Mouse (Mus musculus): ENCODE data around the gene Tmem95. TPM values are rescaled to one million over a fixed set of nuclear protein-coding genes. Genes with fewer than 3 reads are reported as not detected.

The Tmem95 gene
- polyA plus RNA-seq, 1 experiment from 2014 or later: not detected

- peaks cover 33% of the 10 kb centered on the region for H3K36me3 ChIP-seq (ENCODE audit: poor library complexity, severe bottlenecking)
- no peak for ATAC-seq
- H3K4me3 ChIP-seq: peak overlapping the region; percentile 94
- WGBS: 0% methylated on average over 9 of the region's 9 CpGs
- peaks cover 49% of the 10 kb centered on the region for H3K4me1 ChIP-seq
- H3K9me3 ChIP-seq (replicated peaks): no peaks in the 10 kb centered on the region
- peak overlapping the region; percentile 96 for H3K9ac ChIP-seq
- H3K4me2 ChIP-seq: peak overlapping the region; percentile 94
- peak overlapping the region; percentile 96 for H3K27ac ChIP-seq
- peaks cover 4% of the 10 kb centered on the region; the same call in 1 of the 2 replicates for H3K27me3 ChIP-seq
These were observed 42.4 kb downstream of the Tmem95 start for GRCm38 (mm10) chr11:69835326-69835965.

GRCm38 (mm10) chr11:69834001-69834549, 43.7 kb downstream of the Tmem95 start:
- Histone ChIP-seq H3K4me3 (peak overlapping the region; percentile 94), H3K4me2 (peak overlapping the region; percentile 94), H3K27ac (peak overlapping the region; percentile 96), H3K9ac (peak overlapping the region; percentile 96), H3K9me3 (replicated peaks) (no peaks in the 10 kb centered on the region), H3K27me3 (peaks cover 4% of the 10 kb centered on the region; the same call in 1 of the 2 replicates), H3K36me3 (ENCODE audit: poor library complexity, severe bottlenecking) (peaks cover 41% of the 10 kb centered on the region), H3K4me1 (peaks cover 46% of the 10 kb centered on the region)
- WGBS: 5% methylated on average over 36 of the region's 48 CpGs
- no peak for ATAC-seq

- Histone ChIP-seq H3K27me3 (peaks cover 4% of the 10 kb centered on the region; the same call in 1 of the 2 replicates), H3K9ac (peak overlapping the region; percentile 96), H3K4me3 (peak overlapping the region; percentile 94), H3K36me3 (ENCODE audit: poor library complexity, severe bottlenecking) (peaks cover 46% of the 10 kb centered on the region), H3K4me1 (peaks cover 47% of the 10 kb centered on the region), H3K4me2 (peak overlapping the region; percentile 94), H3K9me3 (replicated peaks) (no peaks in the 10 kb centered on the region), H3K27ac (0 out of 2 replicates have a peak overlapping the region, but pooled peaks have one; percentile 96)
- WGBS: 44% methylated on average over 8 of the region's 8 CpGs
- no peak for ATAC-seq
These were observed 44.3 kb downstream of the Tmem95 start for GRCm38 (mm10) chr11:69833554-69833953.

- Histone ChIP-seq H3K27me3 (peaks cover 4% of the 10 kb centered on the region; the same call in 1 of the 2 replicates), H3K9ac (peak overlapping the region; percentile 2; the same call in 1 of the 2 replicates), H3K4me2 (no peak overlapping the region), H3K4me1 (peaks cover 18% of the 10 kb centered on the region), H3K4me3 (no peak overlapping the region), H3K27ac (no peak overlapping the region), H3K9me3 (replicated peaks) (no peaks in the 10 kb centered on the region), H3K36me3 (ENCODE audit: poor library complexity, severe bottlenecking) (peaks cover 90% of the 10 kb centered on the region)
- ATAC-seq: no peak
- WGBS: 71% methylated on average over 5 of the region's 5 CpGs
These were observed 49.0 kb downstream of the Tmem95 start for GRCm38 (mm10) chr11:69828832-69829231.

Small RNAs within 50 kb of the gene (microRNA-seq; reads per million reads assigned to microRNA genes)
- gene Mir6924: not detected

Other genes starting within 250 kb of the Tmem95 start
- gene Fxr2, start 245.0 kb downstream of the Tmem95 start, polyA plus RNA-seq (2015; fragmentation: Nextera tagmentation; extraction: Ambion mirVana): 38.7 and 42.2 TPM in 2 replicates
- not detected in 2 replicates for gene Sox15, start 222.7 kb downstream of the Tmem95 start, polyA plus RNA-seq (2015; fragmentation: Nextera tagmentation; extraction: Ambion mirVana)
- gene Mpdu1, start 215.4 kb downstream of the Tmem95 start, polyA plus RNA-seq (2015; fragmentation: Nextera tagmentation; extraction: Ambion mirVana): 89.4 and 95.2 TPM in 2 replicates
- 4.4 and 5.2 TPM in 2 replicates for gene Cd68, start 211.9 kb downstream of the Tmem95 start, polyA plus RNA-seq (2015; fragmentation: Nextera tagmentation; extraction: Ambion mirVana)
- gene Eif4a1, start 205.6 kb downstream of the Tmem95 start, polyA plus RNA-seq (2015; fragmentation: Nextera tagmentation; extraction: Ambion mirVana): 654 and 701 TPM in 2 replicates
- 93.7 and 99.6 TPM in 2 replicates for gene Senp3, start 195.9 kb downstream of the Tmem95 start, polyA plus RNA-seq (2015; fragmentation: Nextera tagmentation; extraction: Ambion mirVana)
- 0.15 and 0.43 TPM in 2 replicates for gene Tnfsf13, start 192.2 kb downstream of the Tmem95 start, polyA plus RNA-seq (2015; fragmentation: Nextera tagmentation; extraction: Ambion mirVana)
- 1.00 and 1.1 TPM in 2 replicates for gene Tnfsf12, start 182.2 kb downstream of the Tmem95 start, polyA plus RNA-seq (2015; fragmentation: Nextera tagmentation; extraction: Ambion mirVana)
- gene Tnfsfm13, start 181.9 kb downstream of the Tmem95 start, polyA plus RNA-seq (2015; fragmentation: Nextera tagmentation; extraction: Ambion mirVana): 0.45 and 0.87 TPM in 2 replicates
- gene Polr2a, start 119.4 kb downstream of the Tmem95 start, polyA plus RNA-seq (2015; fragmentation: Nextera tagmentation; extraction: Ambion mirVana): 23.2 and 24.1 TPM in 2 replicates
- 0.26 and 0.58 TPM in 2 replicates for gene Slc35g3, start 116.0 kb downstream of the Tmem95 start, polyA plus RNA-seq (2015; fragmentation: Nextera tagmentation; extraction: Ambion mirVana)
- 1.6 and 1.8 TPM in 2 replicates for gene Zbtb4, start 112.1 kb downstream of the Tmem95 start, polyA plus RNA-seq (2015; fragmentation: Nextera tagmentation; extraction: Ambion mirVana)
- gene Chrnb1, start 82.1 kb downstream of the Tmem95 start, polyA plus RNA-seq (2015; fragmentation: Nextera tagmentation; extraction: Ambion mirVana): 1.5 TPM in 2 replicates
- gene Fgf11, start 76.2 kb downstream of the Tmem95 start, polyA plus RNA-seq (2015; fragmentation: Nextera tagmentation; extraction: Ambion mirVana): 3.3 and 3.8 TPM in 2 replicates
- 0.39 and 1.00 TPM in 2 replicates for gene Tmem102, start 72.4 kb downstream of the Tmem95 start, polyA plus RNA-seq (2015; fragmentation: Nextera tagmentation; extraction: Ambion mirVana)
- gene Gm39566, start 62.7 kb downstream of the Tmem95 start, polyA plus RNA-seq (2015; fragmentation: Nextera tagmentation; extraction: Ambion mirVana): not detected in 2 replicates
- not detected in 2 replicates for gene Spem2, start 59.6 kb downstream of the Tmem95 start, polyA plus RNA-seq (2015; fragmentation: Nextera tagmentation; extraction: Ambion mirVana)
- 0.37 and 0.52 TPM in 2 replicates for gene Spem1, start 55.8 kb downstream of the Tmem95 start, polyA plus RNA-seq (2015; fragmentation: Nextera tagmentation; extraction: Ambion mirVana)
- gene Nlgn2, start 40.2 kb downstream of the Tmem95 start, polyA plus RNA-seq (2015; fragmentation: Nextera tagmentation; extraction: Ambion mirVana): 16.6 and 17.0 TPM in 2 replicates
- 340 and 360 TPM in 2 replicates for gene Tmem256, start 39.5 kb downstream of the Tmem95 start, polyA plus RNA-seq (2015; fragmentation: Nextera tagmentation; extraction: Ambion mirVana)
- gene Plscr3, start 31.6 kb downstream of the Tmem95 start, polyA plus RNA-seq (2015; fragmentation: Nextera tagmentation; extraction: Ambion mirVana): 44.1 and 45.4 TPM in 2 replicates
- gene Tnk1, start 19.3 kb downstream of the Tmem95 start, polyA plus RNA-seq (2015; fragmentation: Nextera tagmentation; extraction: Ambion mirVana): 0.09 and 0.20 TPM in 2 replicates
- 1.3 and 1.4 TPM in 2 replicates for gene Kctd11, start 3.4 kb upstream of the Tmem95 start, polyA plus RNA-seq (2015; fragmentation: Nextera tagmentation; extraction: Ambion mirVana)
- gene Acap1, start 17.5 kb upstream of the Tmem95 start, polyA plus RNA-seq (2015; fragmentation: Nextera tagmentation; extraction: Ambion mirVana): 0.28 and 0.34 TPM in 2 replicates
- gene 2810408A11Rik, start 23.0 kb upstream of the Tmem95 start, polyA plus RNA-seq (2015; fragmentation: Nextera tagmentation; extraction: Ambion mirVana): 19.1 and 20.3 TPM in 2 replicates
- 15.5 and 20.2 TPM in 2 replicates for gene Neurl4, start 23.1 kb upstream of the Tmem95 start, polyA plus RNA-seq (2015; fragmentation: Nextera tagmentation; extraction: Ambion mirVana)
- gene Gps2, start 35.9 kb upstream of the Tmem95 start, polyA plus RNA-seq (2015; fragmentation: Nextera tagmentation; extraction: Ambion mirVana): 90.1 and 93.2 TPM in 2 replicates
- gene Eif5a, start 43.9 kb upstream of the Tmem95 start, polyA plus RNA-seq (2015; fragmentation: Nextera tagmentation; extraction: Ambion mirVana): 1,467 and 1,510 TPM in 2 replicates
- gene Ybx2, start 57.8 kb upstream of the Tmem95 start, polyA plus RNA-seq (2015; fragmentation: Nextera tagmentation; extraction: Ambion mirVana): 4.5 and 6.0 TPM in 2 replicates
- 9.3 and 12.6 TPM in 2 replicates for gene Slc2a4, start 70.2 kb upstream of the Tmem95 start, polyA plus RNA-seq (2015; fragmentation: Nextera tagmentation; extraction: Ambion mirVana)
- gene Cldn7, start 86.8 kb upstream of the Tmem95 start, polyA plus RNA-seq (2015; fragmentation: Nextera tagmentation; extraction: Ambion mirVana): 0.59 and 1.4 TPM in 2 replicates
- 21.1 and 24.3 TPM in 2 replicates for gene Ctdnep1, start 103.1 kb upstream of the Tmem95 start, polyA plus RNA-seq (2015; fragmentation: Nextera tagmentation; extraction: Ambion mirVana)
- 157 and 164 TPM in 2 replicates for gene Elp5, start 104.5 kb upstream of the Tmem95 start, polyA plus RNA-seq (2015; fragmentation: Nextera tagmentation; extraction: Ambion mirVana)
- gene Gabarap, start 113.1 kb upstream of the Tmem95 start, polyA plus RNA-seq (2015; fragmentation: Nextera tagmentation; extraction: Ambion mirVana): 598 and 670 TPM in 2 replicates
- gene Phf23, start 117.8 kb upstream of the Tmem95 start, polyA plus RNA-seq (2015; fragmentation: Nextera tagmentation; extraction: Ambion mirVana): 78.5 and 79.9 TPM in 2 replicates
- 31.8 and 35.4 TPM in 2 replicates for gene Dvl2, start 122.6 kb upstream of the Tmem95 start, polyA plus RNA-seq (2015; fragmentation: Nextera tagmentation; extraction: Ambion mirVana)
- gene Acadvl, start 137.4 kb upstream of the Tmem95 start, polyA plus RNA-seq (2015; fragmentation: Nextera tagmentation; extraction: Ambion mirVana): 48.7 and 51.3 TPM in 2 replicates
- gene Dlg4, start 138.9 kb upstream of the Tmem95 start, polyA plus RNA-seq (2015; fragmentation: Nextera tagmentation; extraction: Ambion mirVana): 26.2 and 31.1 TPM in 2 replicates
- gene Asgr1, start 176.1 kb upstream of the Tmem95 start, polyA plus RNA-seq (2015; fragmentation: Nextera tagmentation; extraction: Ambion mirVana): 0.37 and 0.59 TPM in 2 replicates
- not detected in 2 replicates for gene Asgr2, start 214.6 kb upstream of the Tmem95 start, polyA plus RNA-seq (2015; fragmentation: Nextera tagmentation; extraction: Ambion mirVana)